Mouse (Mus musculus) common myeloid progenitor, adult 5-6 weeks (primary cell): ENCODE results near the gene Gcnt7. TPM values are rescaled to one million over a fixed set of nuclear protein-coding genes. Genes with fewer than 3 reads are reported as not detected.
A peak's percentile ranks its signal among the peaks of the same experiment; 100 is the strongest.

Experiments used
- ATAC-seq: replicated peaks from 2 replicates; pipeline ENCODE4 v1.8.0; 2016; ENCODE audit warnings: low read depth, mild to moderate bottlenecking, moderate TSS enrichment, inconsistent platforms; ENCODE audit not compliant: poor library complexity, severe bottlenecking
- total RNA-seq: library from RNA; stranded (forward); fragments of 200-1000, 187-1606 nt; gene quantifications from 2 replicates; pipeline ENCODE4 v1.2.3, GENCODE M21; 2017

Gcnt7 gene
- total RNA-seq = 0.05 TPM in 1 of 2 replicates, not detected in the other

- no peak for ATAC-seq
Measured at GRCm38 (mm10) chr2:172458496-172458895, at the start of gene Gcnt7. Gene Gcnt7, minus strand, starts transcription at chr2:172458596.

- no peak for ATAC-seq
Measured at GRCm38 (mm10) chr2:172506121-172506520, 47.7 kb upstream of the Gcnt7 start.

- ATAC-seq = no peak
Measured at GRCm38 (mm10) chr2:172502168-172502567, 43.8 kb upstream of the Gcnt7 start.

GRCm38 (mm10) chr2:172501341-172501740, 42.9 kb upstream of the Gcnt7 start:
- peak; percentile 94 for ATAC-seq

GRCm38 (mm10) chr2:172500752-172501316, 42.4 kb upstream of the Gcnt7 start:
- ATAC-seq = peak; percentile 55; the same call in 1 of the 2 replicates

- no peak for ATAC-seq
Measured at GRCm38 (mm10) chr2:172498823-172499222, 40.4 kb upstream of the Gcnt7 start.

GRCm38 (mm10) chr2:172496736-172497345, 38.4 kb upstream of the Gcnt7 start:
- ATAC-seq = no peak

GRCm38 (mm10) chr2:172484696-172485370, 26.4 kb upstream of the Gcnt7 start:
- no peak for ATAC-seq

- ATAC-seq = no peak
Measured at GRCm38 (mm10) chr2:172483766-172484413, 25.5 kb upstream of the Gcnt7 start.

- peak; percentile 50 for ATAC-seq
Measured at GRCm38 (mm10) chr2:172481654-172482385, 23.4 kb upstream of the Gcnt7 start.

- ATAC-seq = no peak
Measured at GRCm38 (mm10) chr2:172480296-172480695, 21.9 kb upstream of the Gcnt7 start.

- peak; percentile 35 for ATAC-seq
Measured at GRCm38 (mm10) chr2:172477860-172478259, 19.5 kb upstream of the Gcnt7 start.

- ATAC-seq = no peak
Measured at GRCm38 (mm10) chr2:172477350-172477749, 19.0 kb upstream of the Gcnt7 start.

- ATAC-seq = no peak
Measured at GRCm38 (mm10) chr2:172476707-172477260, 18.4 kb upstream of the Gcnt7 start.

- ATAC-seq = peak; percentile 67
Measured at GRCm38 (mm10) chr2:172474970-172475369, 16.6 kb upstream of the Gcnt7 start.

GRCm38 (mm10) chr2:172473591-172473990, 15.2 kb upstream of the Gcnt7 start:
- no peak for ATAC-seq

- no peak for ATAC-seq
Measured at GRCm38 (mm10) chr2:172472318-172472717, 13.9 kb upstream of the Gcnt7 start, which contains the start of gene Fam209. Gene Fam209, plus strand, starts transcription at chr2:172472520.

GRCm38 (mm10) chr2:172468346-172468819, 10.0 kb upstream of the Gcnt7 start:
- ATAC-seq = no peak

- ATAC-seq = no peak
Measured at GRCm38 (mm10) chr2:172467206-172467605, 8.8 kb upstream of the Gcnt7 start.
